Mouse (Mus musculus) forebrain, embryonic 16.5 days (tissue): ENCODE results near the gene Pcolce2. TPM values are rescaled to one million over a fixed set of nuclear protein-coding genes. Genes with fewer than 3 reads are reported as not detected.

Experiments
- ATAC-seq: fragments of 200-750 bp; cut with Nextera tagmentation; 2 replicates; pipeline ENCODE4 v1.8.0; 2017; ENCODE audit warnings: mild to moderate bottlenecking, moderate library complexity
- H3K27ac ChIP-seq: fragments of 300-500 bp; sonication (generic); 2 replicates; pipeline ENCODE4 v1.5.1; 2014; ENCODE audit warnings: low read length, control low read depth
- H3K27me3 ChIP-seq: fragments of 300-500 bp; sonication (generic); replicated peaks from 2 replicates; pipeline ENCODE4 v1.6.1; 2014; ENCODE audit warnings: low read length; ENCODE audit not compliant: control insufficient read depth, insufficient read depth
- H3K36me3 ChIP-seq: fragments of 300-500 bp; sonication (generic); 2 replicates; pipeline ENCODE4 v1.6.1; 2014; ENCODE audit not compliant: control insufficient read depth, insufficient read depth
- H3K4me1 ChIP-seq: fragments of 300-500 bp; sonication (generic); replicated peaks from 2 replicates; pipeline ENCODE4 v1.6.1; 2014; ENCODE audit warnings: low read length; ENCODE audit not compliant: control insufficient read depth, insufficient read depth
- H3K4me2 ChIP-seq: fragments of 300-500 bp; sonication (generic); 2 replicates; pipeline ENCODE4 v1.6.1; 2014; ENCODE audit warnings: mild to moderate bottlenecking, low read length, control low read depth
- H3K4me3 ChIP-seq: fragments of 300-500 bp; sonication (generic); replicated peaks from 2 replicates; pipeline ENCODE4 v1.5.1; 2014; ENCODE audit warnings: mild to moderate bottlenecking, low read length, control low read depth
- H3K9ac ChIP-seq: fragments of 300-500 bp; sonication (generic); replicated peaks from 2 replicates; pipeline ENCODE4 v1.6.1; 2014; ENCODE audit warnings: low read depth, low read length, control low read depth
- H3K9me3 ChIP-seq: fragments of 300-500 bp; sonication (generic); 2 replicates; pipeline ENCODE4 v1.6.1; 2016; ENCODE audit warnings: low read length; ENCODE audit not compliant: control insufficient read depth
- WGBS: fragments of 180-500 bp; shearing (Covaris S2); extraction: QIAGEN DNeasy Blood & Tissue Kit; methylation state at CpG from one replicate; pipeline ENCODE4 v1.1.7; 2014; 5-methylcytosine and 5-hydroxymethylcytosine counted together
- polyA plus RNA-seq: library from polyadenylated mRNA; unstranded; fragments of >200 nt; fragmentation: Nextera tagmentation; extraction: Ambion mirVana; gene quantifications from 2 replicates; pipeline ENCODE4 v1.2.1, GENCODE M21; 2015

Pcolce2 gene
- polyA plus RNA-seq, 1 experiment from 2014 or later: 1.7 TPM

DNA sequence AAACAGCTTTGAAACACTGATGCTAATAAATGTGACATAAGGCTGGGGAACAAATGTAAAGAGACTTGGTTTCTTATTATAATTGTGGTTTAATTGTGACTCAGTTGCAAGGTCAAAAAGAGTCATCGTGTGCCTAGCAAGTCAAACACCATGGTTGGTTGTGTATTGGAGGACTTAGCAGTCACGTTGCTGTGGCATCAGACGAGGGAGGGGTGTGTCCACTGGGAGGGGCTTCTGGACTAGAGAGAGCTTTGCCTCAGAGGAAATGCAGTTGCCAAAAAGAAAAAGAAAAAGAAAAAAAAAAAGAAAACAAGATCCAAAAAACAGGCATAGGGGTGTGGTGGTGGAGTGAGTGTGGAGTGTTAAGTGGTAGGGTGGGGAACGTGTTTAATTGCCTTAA, 2.5 kb downstream of the Pcolce2 start:
- no peaks in the 10 kb centered on the region for H3K36me3 ChIP-seq
- H3K4me2 ChIP-seq: no peak overlapping the region
- 43% methylated on average over 4 of the region's 4 CpGs for WGBS
- H3K9me3 ChIP-seq: no peaks in the 10 kb centered on the region
- no peak for ATAC-seq
- H3K4me3 ChIP-seq: no peak overlapping the region
- H3K9ac ChIP-seq: no peak overlapping the region
- H3K27ac ChIP-seq: no peak overlapping the region
- peaks cover 3% of the 10 kb centered on the region; the same call in 1 of the 2 replicates for H3K4me1 ChIP-seq
- 0 out of 2 replicates have a peak, but pooled peaks cover 7% of the 10 kb centered on the region for H3K27me3 ChIP-seq

DNA sequence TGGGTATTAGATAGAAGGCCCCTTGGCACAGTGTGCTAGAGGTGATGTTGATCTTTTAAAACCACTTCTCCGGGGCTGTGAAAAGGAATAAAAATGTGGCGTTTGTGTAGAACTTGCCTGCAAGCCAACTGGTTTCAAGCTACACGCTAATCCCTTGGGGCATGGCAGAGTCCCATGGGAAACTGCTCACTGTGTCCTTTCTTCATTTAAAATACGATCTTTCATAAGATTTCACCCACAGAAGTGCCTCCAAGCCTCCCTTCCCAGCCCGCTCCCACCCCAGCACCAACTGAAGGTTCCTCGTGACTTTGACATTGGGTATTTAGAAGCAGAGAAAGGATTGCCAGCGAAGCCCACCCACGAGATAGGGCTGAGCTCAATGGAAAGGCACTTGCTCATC, 8.5 kb downstream of the Pcolce2 start:
- H3K9ac ChIP-seq: no peak overlapping the region
- ATAC-seq: no peak
- H3K27me3 ChIP-seq: no peaks in the 10 kb centered on the region
- no peak overlapping the region for H3K4me3 ChIP-seq
- WGBS: 90% methylated on average over 8 of the region's 8 CpGs
- no peaks in the 10 kb centered on the region for H3K36me3 ChIP-seq
- H3K27ac ChIP-seq: no peak overlapping the region
- no peaks in the 10 kb centered on the region for H3K4me1 ChIP-seq
- no peaks in the 10 kb centered on the region for H3K9me3 ChIP-seq
- no peak overlapping the region for H3K4me2 ChIP-seq

DNA sequence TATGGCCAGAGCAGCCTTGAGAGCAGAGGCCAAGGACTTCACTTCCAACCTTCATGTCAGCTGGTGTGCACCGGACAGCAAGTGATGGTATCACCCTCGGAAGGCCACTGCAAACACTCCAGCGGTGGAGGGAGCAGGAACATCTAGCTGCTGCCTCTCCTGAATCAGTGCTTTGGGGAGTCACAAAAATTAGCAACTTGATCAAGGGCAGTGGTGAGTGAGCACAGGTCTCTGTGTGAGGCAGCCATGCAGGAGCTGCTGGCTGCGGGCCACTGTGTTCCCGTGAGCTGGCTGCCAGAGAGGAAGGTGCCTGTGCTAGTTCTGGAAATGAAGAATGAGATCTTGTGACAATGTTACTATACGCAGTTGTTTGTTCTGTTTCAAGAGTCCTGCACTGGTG, 16.0 kb downstream of the Pcolce2 start:
- Histone ChIP-seq H3K4me2 (no peak overlapping the region), H3K27me3 (no peaks in the 10 kb centered on the region), H3K36me3 (no peaks in the 10 kb centered on the region), H3K4me1 (no peaks in the 10 kb centered on the region), H3K9me3 (no peaks in the 10 kb centered on the region), H3K4me3 (no peak overlapping the region), H3K27ac (no peak overlapping the region), H3K9ac (no peak overlapping the region)
- 86% methylated on average over 6 of the region's 6 CpGs for WGBS
- ATAC-seq: no peak

DNA sequence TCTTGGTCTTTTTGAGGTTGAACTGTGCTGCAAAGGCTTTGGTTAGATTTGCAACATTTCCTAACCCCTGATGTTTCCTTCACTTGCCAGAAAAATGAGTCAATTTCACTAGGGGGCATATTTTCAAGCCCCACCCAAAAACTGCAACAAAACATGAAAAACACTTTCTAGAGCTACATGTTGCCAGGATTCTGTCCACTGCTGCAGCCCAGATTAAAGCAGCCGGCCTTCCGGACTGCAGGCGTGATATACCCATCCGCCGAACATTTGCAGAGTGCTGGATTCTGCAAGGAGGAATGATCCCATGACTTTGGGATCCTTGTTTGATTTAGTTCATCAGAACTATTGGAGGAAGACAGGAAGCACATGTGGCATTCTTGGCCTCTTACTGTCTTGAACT, 17.0 kb downstream of the Pcolce2 start:
- no peak overlapping the region for H3K4me2 ChIP-seq
- H3K27me3 ChIP-seq: no peaks in the 10 kb centered on the region
- H3K4me1 ChIP-seq: no peaks in the 10 kb centered on the region
- H3K36me3 ChIP-seq: no peaks in the 10 kb centered on the region
- no peak overlapping the region for H3K4me3 ChIP-seq
- WGBS: 96% methylated on average over 5 of the region's 5 CpGs
- H3K9ac ChIP-seq: no peak overlapping the region
- no peak overlapping the region for H3K27ac ChIP-seq
- no peaks in the 10 kb centered on the region for H3K9me3 ChIP-seq
- no peak for ATAC-seq

DNA sequence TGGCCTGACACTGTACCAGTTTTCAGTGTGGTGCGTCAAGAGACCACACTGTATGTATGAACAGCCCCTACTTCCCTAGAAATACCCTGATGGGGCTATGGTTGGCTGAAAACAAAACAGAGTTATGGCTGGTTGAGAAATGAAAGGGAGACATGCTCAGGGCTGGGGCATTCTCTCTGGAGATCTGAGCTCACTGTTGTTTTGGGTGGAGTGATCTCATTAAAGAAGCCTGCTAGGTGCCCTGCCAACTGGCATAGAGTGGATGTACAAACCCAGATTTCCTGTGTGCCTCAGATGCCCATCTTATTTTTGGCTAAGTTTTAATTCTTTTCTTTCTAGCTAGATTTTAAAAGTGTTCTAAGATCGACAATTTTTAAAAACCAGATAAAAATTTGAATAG, 20.5 kb downstream of the Pcolce2 start:
- no peak overlapping the region for H3K9ac ChIP-seq
- no peaks in the 10 kb centered on the region for H3K9me3 ChIP-seq
- H3K27ac ChIP-seq: no peak overlapping the region
- no peak overlapping the region for H3K4me2 ChIP-seq
- 82% methylated on average over 2 of the region's 2 CpGs for WGBS
- H3K4me1 ChIP-seq: no peaks in the 10 kb centered on the region
- no peak for ATAC-seq
- H3K4me3 ChIP-seq: no peak overlapping the region
- H3K27me3 ChIP-seq: no peaks in the 10 kb centered on the region
- no peaks in the 10 kb centered on the region for H3K36me3 ChIP-seq

DNA sequence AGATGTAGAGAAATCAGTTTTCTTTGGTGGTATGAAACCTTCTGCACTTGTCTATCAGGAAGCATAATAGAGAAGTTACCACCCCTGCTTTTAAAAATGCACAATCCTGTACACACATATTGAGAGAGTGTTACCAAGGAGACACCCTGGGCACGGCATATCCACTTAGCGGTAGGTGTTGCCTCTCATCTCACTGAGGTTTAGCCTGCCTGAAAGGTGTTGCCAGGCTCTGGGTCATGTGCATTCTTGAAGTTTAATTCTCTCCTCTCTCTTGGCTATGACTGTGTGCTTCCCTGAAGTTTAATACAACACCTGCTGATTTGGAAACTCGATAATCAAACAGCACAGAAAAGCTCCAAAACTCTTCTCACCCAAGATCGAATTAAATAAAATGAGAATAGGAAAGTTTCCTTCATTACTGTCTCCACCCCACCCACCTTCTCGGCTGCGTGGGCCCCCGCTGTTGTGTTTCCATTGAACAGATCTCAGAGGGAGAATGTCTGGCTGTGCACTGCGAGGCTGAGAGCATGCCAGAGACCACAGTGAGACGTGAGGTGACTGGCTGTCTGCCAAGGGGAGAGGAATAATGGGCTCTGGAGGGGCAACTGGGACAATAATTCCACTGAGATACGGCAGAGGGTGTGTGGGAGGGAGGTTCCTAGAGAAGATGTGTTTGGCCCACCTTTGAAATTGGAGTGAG, 27.0 kb downstream of the Pcolce2 start:
- H3K4me3 ChIP-seq: no peak overlapping the region
- H3K4me1 ChIP-seq: peaks cover 15% of the 10 kb centered on the region
- ATAC-seq: peak; percentile 47
- no peaks in the 10 kb centered on the region for H3K27me3 ChIP-seq
- H3K27ac ChIP-seq: no peak overlapping the region
- no peaks in the 10 kb centered on the region for H3K36me3 ChIP-seq
- no peaks in the 10 kb centered on the region for H3K9me3 ChIP-seq
- WGBS: 9% methylated on average over 10 of the region's 10 CpGs
- no peak overlapping the region for H3K4me2 ChIP-seq
- H3K9ac ChIP-seq: no peak overlapping the region

DNA sequence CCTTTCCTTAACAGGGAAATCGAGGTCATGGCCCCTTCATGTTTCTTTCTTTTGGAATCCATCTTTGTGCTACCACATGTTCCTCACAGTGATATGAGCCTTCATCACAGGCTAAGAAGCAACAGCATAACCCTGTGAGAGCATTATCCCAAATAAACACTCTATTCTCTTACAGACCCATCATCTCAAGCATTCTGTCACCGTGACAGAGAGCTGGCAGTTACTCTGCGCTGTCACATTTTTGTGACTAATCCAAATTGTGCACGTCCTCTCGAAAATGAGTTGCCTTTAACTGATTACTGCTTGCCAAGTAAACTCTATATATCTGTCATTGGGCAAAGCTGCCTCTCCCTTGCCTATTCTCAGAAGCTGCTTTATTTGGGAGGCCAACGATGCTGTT, 28.4 kb downstream of the Pcolce2 start:
- no peaks in the 10 kb centered on the region for H3K27me3 ChIP-seq
- no peak overlapping the region for H3K4me2 ChIP-seq
- H3K4me1 ChIP-seq: peaks cover 15% of the 10 kb centered on the region
- peak; percentile 59 for ATAC-seq
- 69% methylated on average over 6 of the region's 6 CpGs for WGBS
- no peaks in the 10 kb centered on the region for H3K9me3 ChIP-seq
- H3K36me3 ChIP-seq: no peaks in the 10 kb centered on the region
- H3K9ac ChIP-seq: no peak overlapping the region
- no peak overlapping the region for H3K4me3 ChIP-seq
- H3K27ac ChIP-seq: no peak overlapping the region

DNA sequence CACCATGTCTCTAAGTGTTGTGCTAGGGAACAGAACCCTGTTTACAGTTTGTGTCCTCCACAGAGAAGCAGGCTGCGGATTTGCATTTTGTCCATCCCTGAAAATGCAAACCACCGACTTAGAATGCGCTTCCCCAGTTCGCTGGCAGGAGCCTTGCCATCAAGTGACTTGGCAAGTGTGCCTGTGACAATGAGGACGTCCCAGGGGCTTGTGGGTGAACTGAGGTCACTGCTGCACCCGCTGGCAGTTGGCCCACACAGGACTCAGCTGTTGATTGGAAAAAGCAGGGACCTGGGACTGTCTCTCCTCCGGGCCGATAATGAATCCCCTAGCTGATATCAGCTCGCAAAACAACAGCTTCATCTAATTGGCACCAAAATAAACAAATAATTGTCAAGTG, 30.4 kb downstream of the Pcolce2 start:
- Histone ChIP-seq H3K4me1 (peaks cover 15% of the 10 kb centered on the region), H3K4me3 (no peak overlapping the region), H3K4me2 (0 out of 2 replicates have a peak overlapping the region, but pooled peaks have one; percentile 1), H3K27ac (no peak overlapping the region), H3K27me3 (no peaks in the 10 kb centered on the region), H3K9me3 (no peaks in the 10 kb centered on the region), H3K36me3 (no peaks in the 10 kb centered on the region), H3K9ac (0 out of 2 replicates have a peak overlapping the region, but pooled peaks have one; percentile 29)
- ATAC-seq: peak; percentile 41; the same call in 1 of the 2 replicates
- 12% methylated on average over 9 of the region's 9 CpGs for WGBS

DNA sequence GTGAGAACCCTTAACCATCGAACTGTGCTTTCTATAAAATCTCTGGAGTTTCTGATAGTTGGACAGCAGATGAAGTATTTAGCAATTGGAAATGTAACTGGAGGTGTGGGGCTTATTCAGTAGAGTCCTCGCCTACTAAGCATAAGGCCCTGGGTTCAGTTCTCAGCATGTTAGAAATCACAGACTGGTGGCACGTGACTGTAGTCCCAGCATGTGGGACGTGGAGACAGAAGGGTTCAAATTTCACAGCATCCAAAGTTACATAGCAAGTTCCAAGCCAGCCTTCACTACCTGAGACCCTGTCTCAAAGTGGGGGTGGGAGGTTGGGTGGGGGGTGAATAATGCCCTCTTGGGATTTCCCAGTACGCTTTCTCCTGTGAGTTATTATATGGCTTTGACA, 30.9 kb downstream of the Pcolce2 start:
- Histone ChIP-seq H3K9me3 (no peaks in the 10 kb centered on the region), H3K4me3 (no peak overlapping the region), H3K27ac (no peak overlapping the region), H3K4me1 (peaks cover 15% of the 10 kb centered on the region), H3K36me3 (no peaks in the 10 kb centered on the region), H3K9ac (no peak overlapping the region), H3K27me3 (no peaks in the 10 kb centered on the region), H3K4me2 (no peak overlapping the region)
- no peak for ATAC-seq
- WGBS: 63% methylated on average over 5 of the region's 5 CpGs

DNA sequence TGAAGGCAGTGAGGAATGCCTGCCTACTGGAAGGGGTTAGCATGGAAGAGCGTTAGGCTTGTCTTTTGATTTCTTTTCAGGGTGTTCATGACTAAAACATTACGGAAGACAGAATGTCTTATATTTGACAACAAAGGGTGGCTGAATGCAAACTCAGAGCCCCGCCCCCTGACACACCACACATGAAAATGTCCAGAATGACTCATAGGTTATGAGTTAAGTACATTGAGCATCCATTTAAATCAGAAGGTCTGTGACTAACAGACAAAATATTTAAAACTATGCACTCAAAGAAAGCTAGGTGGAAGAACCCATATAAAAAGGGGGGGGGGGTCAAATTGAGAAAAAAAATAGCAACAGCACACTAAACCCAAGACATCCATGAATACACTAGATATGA, 34.9 kb downstream of the Pcolce2 start:
- H3K9ac ChIP-seq: no peak overlapping the region
- no peak overlapping the region for H3K4me3 ChIP-seq
- H3K36me3 ChIP-seq: no peaks in the 10 kb centered on the region
- peaks cover 11% of the 10 kb centered on the region for H3K4me1 ChIP-seq
- WGBS: 92% methylated on average over 3 of the region's 3 CpGs
- no peak overlapping the region for H3K4me2 ChIP-seq
- no peaks in the 10 kb centered on the region for H3K9me3 ChIP-seq
- no peaks in the 10 kb centered on the region for H3K27me3 ChIP-seq
- H3K27ac ChIP-seq: no peak overlapping the region
- ATAC-seq: no peak
